16 mouse cellular contexts compared by ENCODE assay signal in genomic region chr9:58666191-58666590, GRCm38 (mm10).
DNase-seq lines count a peak whose midpoint lies in the region; ATAC-seq and TF ChIP-seq lines count a peak whose summit lies in the region.
"Had no signal": no experiment of that assay in that cellular context is flagged by ENCODE, and none has a peak within 500 bp of the region (broad histone marks: within the 10 kb centered on the region; RNA-seq: fewer than 3 reads in every experiment).

No protein-coding gene starts in this region.

- no peak for TF ChIP-seq EP300 in liver, postnatal 0 days (IDR thresholded peaks at IDR 0.05; ENCODE audit: low read depth)

- no peak for TF ChIP-seq CTCF in liver, postnatal 0 days (IDR thresholded peaks at IDR 0.05; ENCODE audit: low read depth)

- H3K27me3 ChIP-seq in heart, embryonic 13.5 days (replicated peaks), result no peaks in the 10 kb centered on the region
- no peaks in the 10 kb centered on the region for H3K27me3 ChIP-seq in liver, embryonic 12.5 days (replicated peaks)
- no peaks in the 10 kb centered on the region for H3K27me3 ChIP-seq in liver, postnatal 0 days (ENCODE audit: insufficient read depth, low read length)

- peaks cover 50% of the 10 kb centered on the region for H3K36me3 ChIP-seq in heart, embryonic 13.5 days
- peaks cover 61% of the 10 kb centered on the region for H3K36me3 ChIP-seq in liver, embryonic 12.5 days
- peaks cover 18% of the 10 kb centered on the region for H3K36me3 ChIP-seq in liver, postnatal 0 days (replicated peaks; ENCODE audit: insufficient read depth, low read length)

- H3K4me3 ChIP-seq in heart, embryonic 13.5 days, result no peak overlapping the region
- no peak overlapping the region for H3K4me3 ChIP-seq in liver, embryonic 12.5 days
- no peak overlapping the region for H3K4me3 ChIP-seq in liver, postnatal 0 days (ENCODE audit: low read depth, low read length)
- H3K4me3 ChIP-seq: erythroblast, embryonic 14.5 days had no signal

- no peak for ATAC-seq in heart, embryonic 13.5 days (ENCODE audit: extremely low read depth, insufficient number of reproducible peaks, low FRiP score, low TSS enrichment)
- no peak for ATAC-seq in liver, embryonic 12.5 days
- no peak for ATAC-seq in liver, postnatal 0 days
- ATAC-seq in CD4-positive, CD25-positive, alpha-beta regulatory T cell, adult 4 months, result no peak

- no peak for DNase-seq in heart, postnatal 4 days
- no peak for DNase-seq in liver, postnatal 0 days
- peak; percentile 13 for DNase-seq in retina, postnatal 1 day
- no peak for DNase-seq in retina, embryonic 14.5 days (ENCODE audit: low spot score)
- DNase-seq: adrenal gland, postnatal 36 days; cerebellum, adult 9-10 months; gastrocnemius, postnatal 14 days; layer of hippocampus, adult 9-11 months; lung, adult 2 months; spleen, adult 18-20 months; thymus, adult 2 months had no signal

- 0 out of 2 replicates have a peak overlapping the region, but pooled peaks have one; percentile 21 for H3K9ac ChIP-seq in heart, embryonic 13.5 days
- no peak overlapping the region for H3K9ac ChIP-seq in liver, embryonic 12.5 days
- H3K9ac ChIP-seq in liver, postnatal 0 days (replicated peaks), result no peak overlapping the region

- peaks cover 22% of the 10 kb centered on the region for H3K4me1 ChIP-seq in heart, embryonic 13.5 days
- H3K4me1 ChIP-seq in liver, embryonic 12.5 days, result peaks cover 47% of the 10 kb centered on the region
- peaks cover 6% of the 10 kb centered on the region; the same call in 1 of the 2 replicates for H3K4me1 ChIP-seq in liver, postnatal 0 days (ENCODE audit: insufficient read depth)

- H3K4me2 ChIP-seq in heart, embryonic 13.5 days, result no peak overlapping the region
- H3K4me2 ChIP-seq in liver, embryonic 12.5 days, result no peak overlapping the region
- H3K4me2 ChIP-seq in liver, postnatal 0 days (ENCODE audit: low read depth, low read length), result no peak overlapping the region
- H3K4me2 ChIP-seq: heart, embryonic 11.5 days had no signal

- no peak overlapping the region for H3K27ac ChIP-seq in heart, embryonic 13.5 days (replicated peaks)
- H3K27ac ChIP-seq in liver, embryonic 12.5 days, result peak overlapping the region; percentile 22
- H3K27ac ChIP-seq in liver, postnatal 0 days (ENCODE audit: low read depth), result no peak overlapping the region

- 55% methylated on average over 9 of the region's 9 CpGs for WGBS in heart, embryonic 13.5 days
- WGBS in liver, embryonic 12.5 days (ENCODE audit: insufficient replicate concordance), result 90% methylated on average over 9 of the region's 9 CpGs
- WGBS in liver, postnatal 0 days (ENCODE audit: insufficient replicate concordance), result 75% methylated on average over 9 of the region's 9 CpGs

- H3K9me3 ChIP-seq in heart, embryonic 13.5 days, result no peaks in the 10 kb centered on the region
- no peaks in the 10 kb centered on the region for H3K9me3 ChIP-seq in liver, embryonic 12.5 days (replicated peaks)
- H3K9me3 ChIP-seq in liver, postnatal 0 days (ENCODE audit: low read length), result no peaks in the 10 kb centered on the region
